Mouse (Mus musculus): Measurements from ENCODE around the gene Ncbp3.
"Not testable (repeated sequence)": the region's sequence is repeated elsewhere in the genome, so short reads cannot be mapped to it uniquely, and the experiment has no call there.

The Ncbp3 gene

DNA sequence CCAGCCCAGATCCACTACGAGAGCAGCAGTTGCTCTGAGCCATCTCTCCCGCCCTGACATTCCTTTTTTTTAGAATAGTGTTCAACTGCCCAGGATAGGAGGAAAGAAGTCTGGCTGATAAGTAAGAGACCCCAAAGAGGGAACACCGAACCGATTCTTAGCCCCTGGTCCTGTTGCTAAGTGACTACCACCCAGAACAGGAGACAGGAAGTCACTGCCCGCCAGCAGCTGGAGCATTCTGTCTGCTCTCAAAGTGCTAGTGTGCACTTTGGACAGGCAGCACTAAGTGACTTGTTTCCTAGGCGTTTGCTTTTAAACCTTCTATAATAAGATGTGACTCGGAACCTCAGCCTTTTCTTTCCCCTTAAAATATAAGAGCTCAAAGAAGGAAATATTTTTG is 37.8 kb downstream of the Ncbp3 start:
- no peak for DNase-seq (ENCODE audit: low read depth, low spot score)

DNA sequence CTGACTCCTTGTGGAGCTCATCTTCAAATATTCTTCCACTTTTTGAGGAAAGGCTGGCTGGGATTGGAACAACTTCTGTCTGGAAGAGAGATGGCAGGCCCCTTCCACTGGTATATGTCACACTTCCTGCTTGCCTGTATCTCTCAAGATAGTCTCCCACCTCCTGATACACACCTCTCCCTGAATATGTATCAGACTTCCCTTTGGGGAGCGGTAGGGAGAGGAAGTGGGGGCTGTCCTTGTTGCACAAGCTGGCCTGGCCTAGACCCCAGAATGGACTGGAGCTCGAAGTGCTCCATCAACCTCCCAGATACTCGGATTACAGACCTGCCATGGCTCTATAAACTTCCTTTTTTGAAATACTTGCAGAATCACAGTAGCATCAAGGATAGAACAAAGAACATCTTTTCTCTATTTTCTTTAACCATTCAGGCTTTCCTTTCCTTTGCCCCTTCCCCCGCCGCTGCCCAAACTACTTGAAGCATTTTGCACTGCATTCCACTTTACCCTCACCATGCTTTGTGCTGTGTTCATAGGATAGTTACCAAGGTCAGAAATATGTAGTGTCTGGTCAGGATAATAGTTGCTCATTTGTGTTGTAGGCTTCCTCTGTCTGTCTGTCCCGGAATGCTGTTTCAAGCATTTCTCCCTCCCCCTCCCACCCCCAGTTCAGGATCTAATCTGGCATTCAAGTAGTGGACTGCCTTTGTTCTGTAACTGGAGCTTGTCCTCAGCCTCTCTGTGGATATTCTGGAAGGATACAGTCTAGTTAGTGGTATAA is 40.3 kb downstream of the Ncbp3 start:
- no peak for DNase-seq (ENCODE audit: low read depth, low spot score)

DNA sequence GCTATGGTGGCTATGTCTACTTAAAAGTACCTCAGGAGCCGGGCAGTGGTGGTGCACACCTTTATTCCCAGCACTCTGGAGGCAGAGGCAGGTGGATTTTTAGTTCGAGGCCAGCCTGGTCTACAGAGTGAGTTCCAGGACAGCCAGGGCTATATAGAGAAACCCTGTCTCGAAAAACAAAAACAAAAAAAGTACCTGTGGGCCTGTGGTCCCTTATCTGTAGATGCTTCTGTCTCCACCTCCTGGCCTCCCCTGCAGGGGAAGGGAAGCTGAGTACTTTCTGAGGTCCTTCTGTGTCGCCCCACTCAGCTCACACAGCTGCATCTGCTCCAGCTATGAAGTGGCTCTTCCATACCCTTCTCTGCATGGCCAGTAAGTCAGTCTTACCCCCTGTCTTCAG is 42.7 kb downstream of the Ncbp3 start, which contains the start of gene Itgae:
Gene Itgae, plus strand, starts transcription at position 301 of the 400 bp plus-strand sequence.
- DNase-seq (ENCODE audit: low read depth, low spot score) = no peak

DNA sequence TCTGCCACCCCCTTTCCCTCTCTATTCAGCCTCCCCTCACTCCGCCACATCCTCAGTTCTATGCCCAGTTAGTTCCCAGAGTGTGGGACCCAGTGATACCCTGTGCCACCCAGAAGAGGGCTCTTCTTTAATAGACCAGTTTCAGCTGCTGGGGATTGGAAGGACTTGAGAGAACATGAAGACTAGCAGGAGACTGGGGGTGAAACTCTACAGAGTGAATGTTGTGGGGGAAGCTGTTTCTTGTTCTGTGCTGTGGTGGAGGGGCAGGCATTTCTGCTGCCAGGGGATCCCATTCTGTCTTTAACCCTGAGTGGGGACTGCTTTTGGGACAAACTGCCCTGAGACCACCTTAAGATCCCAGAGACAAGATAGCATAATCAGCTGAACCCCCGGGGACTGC is 43.2 kb downstream of the Ncbp3 start:
- no peak for DNase-seq (ENCODE audit: low read depth, low spot score)

DNA sequence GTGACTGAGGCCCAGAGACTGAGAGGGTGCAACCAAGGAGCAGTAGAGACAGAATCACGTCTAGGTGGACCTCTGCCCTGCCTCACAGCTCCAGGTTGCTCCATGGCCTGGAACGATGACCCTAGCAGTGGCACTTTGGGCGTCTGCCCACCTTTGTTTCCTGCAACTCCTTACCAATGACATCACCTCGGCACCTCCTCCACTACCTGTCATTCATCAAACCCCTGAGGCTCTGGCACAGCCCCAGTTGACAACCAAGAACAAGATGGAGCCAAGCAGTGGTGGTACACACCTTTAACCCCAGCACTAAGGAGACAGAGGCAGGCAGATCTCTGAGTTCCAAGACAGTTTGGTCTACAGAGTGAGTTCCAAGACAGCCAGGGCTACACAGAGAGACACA is 44.5 kb downstream of the Ncbp3 start:
- no peak for DNase-seq (ENCODE audit: low read depth, low spot score)

DNA sequence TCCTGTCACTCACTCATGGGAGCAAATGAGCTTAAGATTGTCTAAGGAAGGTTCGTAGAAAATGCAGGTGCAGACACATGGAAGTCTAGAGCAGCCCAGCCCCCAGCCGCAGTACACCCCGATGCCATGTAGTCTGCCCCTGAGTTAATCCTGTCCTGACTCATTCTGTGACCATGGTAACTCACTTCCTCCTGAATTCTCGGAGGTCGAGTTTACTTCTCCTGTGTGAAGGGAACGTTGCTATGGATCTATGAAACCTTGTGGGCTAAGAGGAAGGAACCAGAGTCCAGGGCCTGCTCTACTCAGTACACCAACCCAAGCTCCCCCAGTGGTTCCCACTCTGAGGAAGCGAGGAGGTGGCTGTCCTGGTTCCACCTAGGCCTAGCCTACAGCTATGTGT is 45.3 kb downstream of the Ncbp3 start:
- no peak for DNase-seq (ENCODE audit: low read depth, low spot score)

DNA sequence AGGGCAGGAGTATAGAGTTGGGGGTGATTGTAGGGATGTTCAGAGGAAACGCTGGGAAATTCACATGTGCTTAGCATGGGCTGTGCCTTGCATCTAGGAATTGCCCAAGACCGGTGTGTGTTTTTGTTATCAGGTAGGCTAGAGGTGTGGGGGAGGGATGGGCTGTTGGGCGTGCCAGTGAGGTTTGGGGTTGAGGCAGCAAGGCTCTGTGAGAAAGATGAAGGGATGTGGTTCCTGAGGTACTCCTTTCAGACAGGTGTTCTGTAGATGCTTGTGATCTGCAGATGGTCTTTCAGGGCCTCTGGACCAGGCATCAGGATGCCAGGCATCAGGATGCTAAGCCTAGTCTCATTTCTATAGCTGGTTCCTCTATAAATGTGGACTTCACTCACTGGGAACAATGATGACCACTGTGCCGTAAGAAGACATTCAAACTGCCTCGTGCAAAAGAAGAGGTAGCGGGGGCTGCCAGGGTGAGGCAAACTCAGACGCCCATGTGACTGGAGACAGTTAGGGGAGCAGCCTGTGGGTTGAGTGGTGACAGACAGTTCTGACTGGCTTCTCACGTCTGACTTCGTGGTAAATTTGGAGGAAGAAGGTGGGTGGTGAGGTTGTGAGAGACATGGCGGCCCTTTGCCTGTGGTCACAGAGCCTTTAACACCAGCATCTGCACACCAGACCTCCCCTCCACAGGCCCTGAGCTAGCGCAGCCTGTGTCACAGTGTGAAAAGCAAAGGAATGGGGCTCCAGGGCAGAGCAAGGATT is 46.8 kb downstream of the Ncbp3 start:
- DNase-seq (ENCODE audit: low read depth, low spot score) = no peak

DNA sequence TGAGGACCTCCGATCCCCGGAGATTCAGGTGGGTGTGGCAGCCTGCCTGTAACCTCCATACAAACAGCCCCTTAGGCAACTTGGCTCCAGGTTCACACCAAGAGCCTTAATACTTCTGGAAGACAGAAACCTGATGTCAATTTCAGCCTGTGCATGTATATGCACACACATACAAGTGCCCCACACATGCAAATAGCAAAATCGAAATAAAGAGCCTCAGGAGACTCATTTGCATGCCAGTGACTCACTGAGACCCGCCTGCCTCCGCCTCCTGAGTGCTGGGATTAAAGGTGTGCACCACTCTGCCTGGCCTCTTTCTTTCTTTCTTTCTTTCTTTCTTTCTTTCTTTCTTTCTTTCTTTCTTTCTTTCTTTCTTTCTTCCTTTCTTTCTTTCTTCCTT is 51.3 kb downstream of the Ncbp3 start:
- no peak for DNase-seq (ENCODE audit: low read depth, low spot score)

DNA sequence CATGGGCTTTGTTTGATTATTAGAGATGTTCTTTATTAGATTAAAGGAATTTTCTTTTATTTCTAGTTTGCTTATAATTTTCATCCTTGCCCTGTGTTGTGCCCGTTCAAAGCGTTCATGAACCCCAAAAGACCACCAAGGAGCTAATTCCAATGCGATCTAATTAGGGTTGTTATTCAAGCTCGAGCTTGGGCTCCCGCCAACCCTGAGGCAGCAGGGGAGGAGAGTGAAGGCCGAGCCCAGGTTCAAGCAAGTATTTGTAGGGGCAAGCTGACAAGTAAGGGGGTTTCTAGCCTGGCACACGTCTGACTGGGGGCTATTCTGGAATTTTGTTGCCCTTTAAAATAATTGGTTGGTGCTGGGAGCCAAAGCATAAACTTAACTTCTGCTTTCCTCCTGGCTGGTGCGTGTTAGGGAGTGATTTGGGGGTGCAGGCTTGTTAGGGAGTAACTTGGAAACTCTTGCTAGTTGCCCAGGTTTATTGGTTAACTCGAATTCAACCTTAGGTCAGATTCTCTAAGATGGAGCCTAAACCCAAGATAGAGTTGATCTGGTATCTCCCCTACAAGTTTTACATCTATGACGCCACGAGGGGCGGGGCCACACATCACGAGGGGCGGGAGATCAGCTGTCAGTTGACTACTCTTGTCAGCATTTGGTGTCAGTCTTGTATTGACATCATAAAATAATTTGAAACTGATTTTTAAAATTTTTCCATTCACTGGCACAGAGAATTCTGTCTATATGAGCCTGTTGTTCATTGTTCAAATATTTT is 52.6 kb downstream of the Ncbp3 start:
- DNase-seq (ENCODE audit: low read depth, low spot score) = no peak

DNA sequence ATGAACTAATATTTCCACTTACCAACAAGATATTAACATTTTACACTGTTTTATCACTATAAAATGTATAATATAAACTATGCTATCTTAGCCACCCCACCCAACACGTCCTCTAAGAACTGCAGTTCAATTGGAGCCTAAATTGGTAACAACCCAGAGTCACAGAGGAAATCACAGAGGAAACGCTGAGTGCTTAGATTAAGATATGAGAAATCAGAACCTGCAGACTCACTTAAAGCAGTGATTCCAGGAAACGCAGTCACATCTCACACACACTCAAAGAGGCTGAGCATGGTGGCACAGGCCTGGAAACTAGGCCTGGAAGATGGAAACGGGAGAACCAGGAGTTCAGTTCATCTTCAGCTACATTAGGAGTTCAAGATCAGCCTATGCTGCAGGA is 53.7 kb downstream of the Ncbp3 start:
- DNase-seq (ENCODE audit: low read depth, low spot score) = no peak

DNA sequence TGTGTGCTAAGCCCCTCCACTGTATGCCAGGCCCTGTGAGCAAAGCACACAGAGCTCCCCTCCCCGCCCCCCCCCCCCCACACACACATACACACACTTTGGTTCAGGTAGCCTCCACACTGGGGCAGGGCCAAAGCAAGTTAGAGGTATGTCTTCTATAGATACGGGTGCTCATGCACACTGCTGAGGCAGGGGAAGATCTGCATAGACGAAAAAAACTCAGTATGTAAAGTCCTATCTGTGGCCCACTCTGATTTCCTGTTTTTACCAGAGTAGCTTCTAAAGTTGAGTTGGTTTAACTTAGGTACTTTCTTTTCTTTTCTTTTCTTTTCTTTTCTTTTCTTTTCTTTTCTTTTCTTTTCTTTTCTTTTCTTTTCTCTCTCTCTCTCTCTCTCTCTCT is 57.7 kb downstream of the Ncbp3 start:
- DNase-seq (ENCODE audit: low read depth, low spot score) = no peak

DNA sequence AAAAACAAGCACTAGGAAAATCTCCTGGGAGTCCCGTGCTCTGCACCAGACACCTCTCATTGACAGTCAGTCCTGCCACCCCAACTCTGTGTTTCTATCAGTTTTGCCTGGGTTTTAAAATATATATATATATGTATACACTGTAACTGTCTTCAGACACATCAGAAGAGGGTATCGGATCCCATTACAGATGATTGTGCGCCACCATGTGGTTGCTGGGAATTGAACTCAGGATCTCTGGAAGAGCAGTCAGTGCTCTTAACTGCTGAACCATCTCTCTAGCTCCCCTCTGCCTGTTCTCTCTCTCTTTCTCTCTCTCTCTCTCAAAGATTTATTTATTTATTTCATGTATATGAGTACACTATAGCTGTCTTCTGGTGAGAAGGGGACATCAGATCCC is 59.8 kb downstream of the Ncbp3 start:
- not testable (repeated sequence) for DNase-seq (ENCODE audit: low read depth, low spot score)

DNA sequence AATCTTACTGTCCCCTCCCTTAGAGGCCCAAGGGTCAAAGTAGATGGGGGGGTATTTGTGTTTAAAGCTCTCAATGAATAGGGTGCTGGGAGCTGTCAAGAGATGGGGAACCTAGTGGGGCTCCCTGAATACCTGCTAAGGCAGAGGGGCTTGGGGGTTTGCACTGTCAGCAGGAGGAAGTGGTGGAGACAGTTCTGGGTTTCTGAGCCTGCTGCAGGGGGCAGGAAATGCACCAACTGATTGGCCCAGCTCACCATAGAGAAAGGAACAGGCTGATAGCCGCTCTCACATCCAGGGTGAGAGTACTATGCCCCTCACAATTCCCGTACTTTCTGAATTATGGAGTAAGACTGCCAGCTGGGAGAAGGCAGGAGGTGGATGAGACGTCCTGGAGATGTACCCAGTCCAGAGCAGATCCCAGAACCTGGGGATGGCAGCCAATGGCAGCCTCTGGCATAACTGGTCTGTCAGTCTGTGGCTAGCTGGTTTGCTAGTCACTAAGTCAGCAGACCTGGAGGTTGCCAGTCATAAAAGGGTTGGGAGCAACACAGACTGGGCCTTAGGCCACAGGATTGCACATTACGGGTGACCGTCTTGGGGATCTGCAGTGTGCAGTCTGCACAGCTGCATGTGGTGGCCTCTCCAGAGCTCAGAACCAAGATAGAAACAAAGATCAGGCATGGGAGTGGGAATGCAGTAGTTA is 60.8 kb downstream of the Ncbp3 start:
- no peak for DNase-seq (ENCODE audit: low read depth, low spot score)

DNA sequence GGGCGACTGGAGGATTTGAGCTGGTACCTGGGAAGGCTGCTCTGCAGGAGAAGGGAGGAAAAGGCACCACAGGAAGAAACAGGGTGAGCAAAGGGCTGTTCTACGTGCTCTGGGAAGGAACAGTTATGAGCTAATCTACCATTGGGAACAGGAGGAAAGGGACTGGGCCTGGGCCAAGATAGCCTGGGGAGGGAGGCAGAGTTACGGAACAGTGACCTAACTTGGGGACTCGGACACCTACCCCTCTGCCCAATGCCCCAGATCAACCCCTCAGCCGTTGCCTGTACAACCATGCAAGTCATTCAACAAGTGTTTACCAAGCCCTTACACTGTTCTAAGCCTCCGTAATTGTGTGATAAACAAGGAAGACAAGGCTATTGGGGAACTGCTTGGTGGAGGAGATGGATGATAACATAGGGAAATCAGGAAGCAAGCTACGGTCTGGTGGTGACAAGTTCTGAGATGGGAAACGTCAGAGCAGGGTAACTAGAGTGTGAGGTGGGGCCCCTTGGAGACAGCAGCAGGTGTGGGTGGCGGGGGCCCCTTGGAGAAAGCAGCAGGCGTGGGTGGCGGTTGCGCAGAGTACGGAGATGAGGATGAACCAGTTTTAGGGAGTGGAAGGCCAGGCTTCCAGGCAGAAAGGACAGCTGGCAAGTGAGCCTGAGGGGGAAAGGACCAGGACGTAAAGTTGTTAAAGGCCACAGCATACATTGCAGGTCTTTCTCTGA is 61.5 kb downstream of the Ncbp3 start:
- no peak for DNase-seq (ENCODE audit: low read depth, low spot score)

DNA sequence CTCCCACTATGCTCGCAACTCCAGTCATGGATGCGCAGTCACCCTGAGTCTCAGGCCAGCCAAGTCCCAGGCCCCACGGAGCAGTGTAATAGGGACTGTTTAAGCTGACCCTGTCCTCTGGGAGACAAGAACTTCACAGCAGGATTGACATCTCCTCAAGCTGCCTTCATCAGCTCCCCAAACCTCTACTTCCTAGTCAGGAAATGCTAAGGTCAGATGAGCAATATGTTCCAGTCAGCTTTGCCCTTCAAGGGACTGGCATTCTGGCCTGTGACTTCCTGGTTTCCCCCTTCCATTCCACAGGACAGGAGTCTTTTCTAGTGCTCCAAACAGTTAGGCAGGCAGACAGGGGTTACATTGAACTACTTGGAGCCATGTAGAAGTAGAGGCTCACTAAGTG is 62.4 kb downstream of the Ncbp3 start:
- DNase-seq (ENCODE audit: low read depth, low spot score) = no peak

DNA sequence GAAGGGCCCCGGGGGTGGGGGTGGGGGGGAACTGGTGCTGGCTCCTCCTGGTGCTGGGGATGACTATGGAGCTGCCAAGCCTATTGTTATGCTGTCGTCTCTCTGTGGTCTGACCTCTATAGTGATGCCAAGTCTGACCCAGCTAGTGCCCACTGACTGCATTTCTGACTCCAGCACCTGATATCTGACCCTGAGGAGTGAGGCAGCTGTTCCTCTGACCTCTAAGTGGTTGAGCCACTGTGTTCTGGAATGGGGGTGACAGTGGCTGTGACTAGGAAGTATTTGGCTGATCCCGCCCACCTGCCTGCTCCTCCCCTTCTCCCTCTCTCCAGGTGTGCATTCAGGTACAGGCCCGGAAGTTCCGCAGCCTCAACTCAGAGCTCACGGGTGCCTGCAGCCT is 63.8 kb downstream of the Ncbp3 start:
- no peak for DNase-seq (ENCODE audit: low read depth, low spot score)

DNA sequence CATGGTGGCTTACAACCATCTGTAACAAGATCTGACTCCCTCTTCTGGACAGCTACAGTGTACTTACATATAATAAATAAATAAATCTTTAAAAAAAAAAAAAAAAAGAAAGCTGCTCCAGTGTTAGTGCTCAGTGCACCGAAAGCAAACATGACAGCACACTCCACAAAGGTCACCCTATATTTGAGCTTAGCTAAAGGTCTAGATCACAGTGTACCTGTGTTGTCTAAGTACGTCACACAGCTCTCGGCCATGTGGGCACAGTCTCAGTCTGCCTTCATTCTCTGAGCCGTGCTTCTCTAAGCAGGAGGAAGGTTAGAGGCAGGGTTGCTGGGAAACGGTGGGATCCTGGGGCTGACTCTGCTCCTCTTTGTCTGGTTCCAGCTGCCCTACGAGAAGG is 78.9 kb downstream of the Ncbp3 start:
- DNase-seq (ENCODE audit: low read depth, low spot score) = no peak

DNA sequence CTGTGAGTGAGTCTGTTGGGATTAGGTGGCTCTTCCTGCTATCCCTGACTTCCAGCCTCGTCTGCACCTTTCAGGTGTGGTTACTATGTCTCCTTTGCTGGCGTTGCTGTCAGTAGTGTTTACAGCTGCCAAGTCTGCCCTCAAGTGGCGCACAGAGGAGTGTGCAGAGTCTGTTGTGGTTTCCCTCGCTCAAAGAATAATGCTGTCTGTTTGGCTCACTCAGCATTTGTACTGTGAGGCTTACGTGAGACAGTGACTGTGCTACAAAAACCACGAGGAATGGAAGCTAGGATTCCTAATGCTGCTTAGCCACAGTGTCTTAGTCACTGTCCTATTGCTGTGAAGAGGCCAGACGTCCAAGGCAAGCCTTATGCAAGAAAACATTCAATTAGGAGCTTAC is 83.4 kb downstream of the Ncbp3 start:
- DNase-seq (ENCODE audit: low read depth, low spot score) = no peak

DNA sequence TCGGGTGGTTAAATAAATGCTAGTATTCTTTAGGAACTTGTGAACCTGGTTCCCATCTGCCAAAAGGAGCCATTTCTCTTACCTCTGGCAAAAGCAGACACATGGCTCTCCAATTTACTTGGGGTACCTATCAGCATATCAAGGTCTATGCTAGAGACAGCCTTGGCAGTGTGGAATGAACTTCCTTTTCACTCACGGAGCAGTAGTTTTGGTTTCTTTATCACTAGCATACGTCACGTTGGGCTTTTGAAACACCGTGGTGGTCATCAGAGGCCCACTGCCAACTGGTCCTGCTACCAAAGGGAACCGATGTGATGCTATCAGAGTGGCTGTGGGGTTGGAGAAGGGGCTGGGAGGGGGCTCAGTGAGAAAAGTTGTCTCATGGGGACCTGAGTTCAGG is 85.4 kb downstream of the Ncbp3 start:
- no peak for DNase-seq (ENCODE audit: low read depth, low spot score)

DNA sequence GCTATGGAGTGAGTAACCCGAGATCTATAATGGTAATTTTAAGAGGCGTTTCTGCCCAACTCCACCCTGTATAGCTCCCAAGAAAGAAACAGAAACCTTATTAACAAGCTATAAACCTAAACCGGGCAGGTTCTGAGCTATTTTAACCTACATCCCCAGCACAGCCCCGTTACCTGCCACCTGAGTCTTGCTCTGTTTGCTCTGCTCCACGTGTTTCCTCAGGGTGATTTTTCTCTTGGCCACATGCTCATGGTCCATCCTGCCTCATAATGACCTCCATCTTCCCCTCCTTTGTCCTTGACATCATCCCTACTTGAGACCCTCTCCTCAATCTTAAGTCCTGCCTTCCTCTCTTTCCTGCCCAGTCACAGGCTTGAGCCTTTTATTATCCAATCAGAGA is 86.6 kb downstream of the Ncbp3 start:
- DNase-seq (ENCODE audit: low read depth, low spot score) = no peak

DNA sequence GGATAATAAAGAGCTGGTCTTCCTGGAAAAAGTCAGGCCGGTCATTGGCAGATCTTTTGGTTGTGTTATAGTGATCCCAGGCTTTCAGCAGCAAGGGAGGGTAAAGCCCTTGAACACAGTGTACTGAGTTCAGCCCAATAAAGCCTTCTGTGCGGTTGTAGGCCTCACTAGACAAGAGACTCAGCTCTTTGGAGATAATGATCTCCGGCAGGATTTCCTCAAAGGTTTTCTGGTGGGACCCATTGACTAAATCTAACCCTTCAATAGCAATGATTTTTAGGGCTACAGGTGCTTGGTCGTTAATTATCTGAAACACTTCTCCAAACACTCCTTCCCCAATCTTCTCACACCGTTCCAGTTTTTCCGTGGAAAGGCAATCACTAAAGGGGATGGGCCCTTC is 89.0 kb downstream of the Ncbp3 start:
- DNase-seq (ENCODE audit: low read depth, low spot score) = no peak
